Comparison of ENCODE assay signal across 20 mouse cellular contexts in genomic region chr5:38084616-38085015, GRCm38 (mm10). TPM values are rescaled to one million over a fixed set of nuclear protein-coding genes. Genes with fewer than 3 reads are reported as not detected.
A peak's percentile ranks its signal among the peaks of the same experiment; 100 is the strongest.
DNase-seq lines count a peak whose midpoint lies in the region; ATAC-seq lines count a peak whose summit lies in the region.
"Had no signal": no experiment of that assay in that cellular context is flagged by ENCODE, and none has a peak within 500 bp of the region (broad histone marks: within the 10 kb centered on the region; RNA-seq: fewer than 3 reads in every experiment).

No protein-coding gene starts in this region.

- H3K4me3 ChIP-seq in hindbrain, embryonic 11.5 days (ENCODE audit: low read depth, low read length): no peak overlapping the region
- H3K4me3 ChIP-seq in hindbrain, embryonic 13.5 days: no peak overlapping the region
- no peak overlapping the region for H3K4me3 ChIP-seq in neural tube, embryonic 11.5 days (ENCODE audit: low read depth, low read length)
- H3K4me3 ChIP-seq in neural tube, embryonic 15.5 days (replicated peaks): no peak overlapping the region
- H3K4me3 ChIP-seq in embryonic facial prominence, embryonic 12.5 days: no peak overlapping the region
- H3K4me3 ChIP-seq in limb, embryonic 13.5 days: no peak overlapping the region

- no peak overlapping the region for H3K4me2 ChIP-seq in hindbrain, embryonic 11.5 days (replicated peaks; ENCODE audit: low read depth, low read length)
- H3K4me2 ChIP-seq in hindbrain, embryonic 13.5 days: no peak overlapping the region
- no peak overlapping the region for H3K4me2 ChIP-seq in neural tube, embryonic 11.5 days (ENCODE audit: low read depth)
- no peak overlapping the region for H3K4me2 ChIP-seq in neural tube, embryonic 15.5 days
- peak overlapping the region; percentile 26; the same call in 1 of the 2 replicates for H3K4me2 ChIP-seq in embryonic facial prominence, embryonic 12.5 days (replicated peaks)
- H3K4me2 ChIP-seq in limb, embryonic 13.5 days (replicated peaks): no peak overlapping the region; the same call in 1 of the 2 replicates
- H3K4me2 ChIP-seq: heart, embryonic 11.5 days; liver, embryonic 11.5 days had no signal

- no peaks in the 10 kb centered on the region for H3K27me3 ChIP-seq in hindbrain, embryonic 11.5 days (ENCODE audit: control insufficient read depth, insufficient read depth, low read length)
- H3K27me3 ChIP-seq in hindbrain, embryonic 13.5 days: peaks cover 3% of the 10 kb centered on the region
- H3K27me3 ChIP-seq in neural tube, embryonic 11.5 days (ENCODE audit: control insufficient read depth, insufficient read depth, low read length): no peaks in the 10 kb centered on the region
- H3K27me3 ChIP-seq in neural tube, embryonic 15.5 days (replicated peaks): 0 out of 2 replicates have a peak, but pooled peaks cover 5% of the 10 kb centered on the region
- H3K27me3 ChIP-seq in embryonic facial prominence, embryonic 12.5 days: 0 out of 2 replicates have a peak, but pooled peaks cover 2% of the 10 kb centered on the region
- H3K27me3 ChIP-seq in limb, embryonic 13.5 days: peaks cover 10% of the 10 kb centered on the region
- H3K27me3 ChIP-seq: CH12.LX had no signal

- peaks cover 4% of the 10 kb centered on the region for H3K4me1 ChIP-seq in hindbrain, embryonic 11.5 days (replicated peaks; ENCODE audit: control insufficient read depth, insufficient read depth, low read length)
- H3K4me1 ChIP-seq in hindbrain, embryonic 13.5 days (replicated peaks): peaks cover 17% of the 10 kb centered on the region
- peaks cover 13% of the 10 kb centered on the region for H3K4me1 ChIP-seq in neural tube, embryonic 11.5 days (ENCODE audit: control insufficient read depth, insufficient read depth, low read length)
- H3K4me1 ChIP-seq in neural tube, embryonic 15.5 days: peaks cover 14% of the 10 kb centered on the region
- peaks cover 25% of the 10 kb centered on the region for H3K4me1 ChIP-seq in embryonic facial prominence, embryonic 12.5 days
- peaks cover 39% of the 10 kb centered on the region for H3K4me1 ChIP-seq in limb, embryonic 13.5 days

- no peak for ATAC-seq in hindbrain, embryonic 11.5 days (ENCODE audit: low FRiP score)
- ATAC-seq in hindbrain, embryonic 13.5 days (ENCODE audit: low FRiP score): no peak
- no peak for ATAC-seq in neural tube, embryonic 11.5 days (ENCODE audit: insufficient read depth, low FRiP score, low TSS enrichment)
- no peak for ATAC-seq in neural tube, embryonic 15.5 days (ENCODE audit: low FRiP score)
- ATAC-seq in embryonic facial prominence, embryonic 12.5 days (ENCODE audit: insufficient number of reproducible peaks, insufficient read depth, low FRiP score, low TSS enrichment): no peak
- no peak for ATAC-seq in limb, embryonic 13.5 days (ENCODE audit: low FRiP score, low read depth)
- no peak for ATAC-seq in inflammation-experienced regulatory T-cells, adult 6 months
- ATAC-seq in frontal cortex, adult (ENCODE audit: low TSS enrichment): no peak
- ATAC-seq: forebrain, embryonic 16.5 days; hindbrain, postnatal 0 days had no signal

- H3K9ac ChIP-seq in hindbrain, embryonic 11.5 days (ENCODE audit: low read depth, low read length): no peak overlapping the region; the same call in 1 of the 2 replicates
- no peak overlapping the region for H3K9ac ChIP-seq in hindbrain, embryonic 13.5 days
- H3K9ac ChIP-seq in neural tube, embryonic 11.5 days (ENCODE audit: low read length): no peak overlapping the region
- no peak overlapping the region for H3K9ac ChIP-seq in neural tube, embryonic 15.5 days (replicated peaks)
- H3K9ac ChIP-seq in embryonic facial prominence, embryonic 12.5 days: 0 out of 2 replicates have a peak overlapping the region, but pooled peaks have one; percentile 15
- H3K9ac ChIP-seq in limb, embryonic 13.5 days: 0 out of 2 replicates have a peak overlapping the region, but pooled peaks have one; percentile 21

- H3K27ac ChIP-seq in hindbrain, embryonic 11.5 days (ENCODE audit: low read depth, low read length): no peak overlapping the region
- no peak overlapping the region for H3K27ac ChIP-seq in hindbrain, embryonic 13.5 days
- no peak overlapping the region for H3K27ac ChIP-seq in neural tube, embryonic 11.5 days (ENCODE audit: low read depth, low read length)
- H3K27ac ChIP-seq in neural tube, embryonic 15.5 days (replicated peaks): no peak overlapping the region
- 0 out of 2 replicates have a peak overlapping the region, but pooled peaks have one; percentile 63 for H3K27ac ChIP-seq in embryonic facial prominence, embryonic 12.5 days
- no peak overlapping the region for H3K27ac ChIP-seq in limb, embryonic 13.5 days
- H3K27ac ChIP-seq: hindbrain, postnatal 0 days; kidney, postnatal 0 days had no signal

- DNase-seq in hindbrain, embryonic 11.5 days (ENCODE audit: low spot score): peak; percentile 64
- peak; percentile 63 for DNase-seq in neural tube, embryonic 11.5 days (ENCODE audit: low spot score)
- DNase-seq: cerebellum, adult 9-10 months; heart, postnatal 14 days; kidney, adult 11 months; layer of hippocampus, postnatal 36 days; lung, adult 18-20 months; thymus, postnatal 14 days had no signal

- H3K9me3 ChIP-seq in hindbrain, embryonic 11.5 days (ENCODE audit: control insufficient read depth, low read length): no peaks in the 10 kb centered on the region
- no peaks in the 10 kb centered on the region for H3K9me3 ChIP-seq in hindbrain, embryonic 13.5 days
- no peaks in the 10 kb centered on the region for H3K9me3 ChIP-seq in neural tube, embryonic 11.5 days (ENCODE audit: control insufficient read depth, low read length)
- H3K9me3 ChIP-seq in neural tube, embryonic 15.5 days (replicated peaks): no peaks in the 10 kb centered on the region
- H3K9me3 ChIP-seq in embryonic facial prominence, embryonic 12.5 days: no peaks in the 10 kb centered on the region
- no peaks in the 10 kb centered on the region for H3K9me3 ChIP-seq in limb, embryonic 13.5 days

- 9% methylated on average over 8 of the region's 8 CpGs for WGBS in hindbrain, embryonic 11.5 days
- 10% methylated on average over 8 of the region's 8 CpGs for WGBS in hindbrain, embryonic 13.5 days
- 8% methylated on average over 8 of the region's 8 CpGs for WGBS in neural tube, embryonic 11.5 days
- WGBS in neural tube, embryonic 15.5 days: 20% methylated on average over 8 of the region's 8 CpGs
- WGBS in embryonic facial prominence, embryonic 12.5 days: 9% methylated on average over 8 of the region's 8 CpGs
- WGBS in limb, embryonic 13.5 days: 14% methylated on average over 8 of the region's 8 CpGs

- no peaks in the 10 kb centered on the region for H3K36me3 ChIP-seq in hindbrain, embryonic 11.5 days (ENCODE audit: control insufficient read depth, insufficient read depth, low read length)
- no peaks in the 10 kb centered on the region for H3K36me3 ChIP-seq in hindbrain, embryonic 13.5 days
- no peaks in the 10 kb centered on the region for H3K36me3 ChIP-seq in neural tube, embryonic 11.5 days (ENCODE audit: control insufficient read depth, insufficient read depth, low read length)
- H3K36me3 ChIP-seq in neural tube, embryonic 15.5 days: no peaks in the 10 kb centered on the region
- no peaks in the 10 kb centered on the region for H3K36me3 ChIP-seq in embryonic facial prominence, embryonic 12.5 days
- no peaks in the 10 kb centered on the region for H3K36me3 ChIP-seq in limb, embryonic 13.5 days

RNA-seq across cellular contexts. Expression of gene Stx18, which starts 46.1 kb away (rescaled TPM):
- 56.0 and 59.1 TPM in 2 replicates for polyA plus RNA-seq in hindbrain, embryonic 11.5 days (2014; fragmentation: Nextera tagmentation; extraction: Ambion mirVana)
- 35.7 and 37.1 TPM in 2 replicates for polyA plus RNA-seq in hindbrain, embryonic 13.5 days (2015; fragmentation: Nextera tagmentation; extraction: Ambion mirVana)
- polyA plus RNA-seq in neural tube, embryonic 11.5 days (2014; fragmentation: Nextera tagmentation; extraction: Ambion mirVana): 42.9 and 53.2 TPM in 2 replicates
- 35.0 and 37.1 TPM in 2 replicates for polyA plus RNA-seq in neural tube, embryonic 15.5 days (2015; fragmentation: Nextera tagmentation; extraction: Ambion mirVana)
- polyA plus RNA-seq in embryonic facial prominence, embryonic 12.5 days (2016; fragmentation: Nextera tagmentation; extraction: Ambion mirVana): 53.0 and 54.6 TPM in 2 replicates
- polyA plus RNA-seq in limb, embryonic 13.5 days (2015; fragmentation: Nextera tagmentation; extraction: Ambion mirVana): 64.5 and 69.3 TPM in 2 replicates
- polyA plus RNA-seq in inflammation-experienced regulatory T-cells, adult 6 months (2017; shearing (Covaris generic)): 10 to 100 TPM; 22.4 to 29.8 (median 25.4) TPM

Comparison
In these comparisons a context has a peak if more than half of its experiments do, and no peak if none do; other contexts are left out.
1. H3K9ac ChIP-seq: peak in embryonic facial prominence, embryonic 12.5 days (single experiment) and limb, embryonic 13.5 days (single experiment); none in hindbrain, embryonic 11.5 days (single experiment), hindbrain, embryonic 13.5 days (single experiment), neural tube, embryonic 11.5 days (single experiment) and neural tube, embryonic 15.5 days (single experiment).